Mouse (Mus musculus) heart, adult 8-10 months (tissue): ENCODE measurements around the gene Lipa. TPM values are rescaled to one million over a fixed set of nuclear protein-coding genes. Genes with fewer than 3 reads are reported as not detected.

ENCODE experiments used
- DNase-seq: peaks from one replicate; pipeline ENCODE4 v3.0.0; 2022; ENCODE audit warnings: low spot score
- total RNA-seq, 4 experiments: library from RNA; stranded (reverse); gene quantifications; 2 replicates each; pipeline ENCODE4 v1.2.4; 2022

Gene Lipa
- total RNA-seq, 4 experiments from 2014 or later = 22.6 to 27.5 (median 24.7) TPM

DNA sequence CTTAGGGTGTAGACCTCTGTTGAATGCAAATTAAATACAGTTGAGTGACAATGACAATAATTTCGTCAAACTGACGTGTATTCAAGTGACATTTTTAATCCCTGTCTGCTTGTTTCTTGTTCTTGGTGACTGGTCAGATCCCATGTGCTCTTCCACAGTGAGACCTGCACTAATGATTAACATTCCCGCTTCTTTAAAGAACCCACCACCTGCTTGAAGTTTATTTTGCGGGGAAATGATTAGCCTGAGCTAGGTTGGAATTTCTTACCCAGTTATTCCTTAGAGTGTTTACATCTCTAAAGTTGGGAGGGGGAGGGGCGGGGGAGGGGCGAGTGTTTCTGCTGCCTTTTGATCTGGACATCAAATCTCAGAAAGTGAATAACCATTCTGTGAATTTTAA is 59.1 kb downstream of the Lipa start:
- no peak for DNase-seq

GRCm38 (mm10) chr19:34464453-34464852 is 62.8 kb downstream of the Lipa start:
- no peak for DNase-seq

GRCm38 (mm10) chr19:34461451-34462019 is 65.7 kb downstream of the Lipa start:
- no peak for DNase-seq

GRCm38 (mm10) chr19:34450784-34451370 is 76.4 kb downstream of the Lipa start:
- DNase-seq = no peak

DNA sequence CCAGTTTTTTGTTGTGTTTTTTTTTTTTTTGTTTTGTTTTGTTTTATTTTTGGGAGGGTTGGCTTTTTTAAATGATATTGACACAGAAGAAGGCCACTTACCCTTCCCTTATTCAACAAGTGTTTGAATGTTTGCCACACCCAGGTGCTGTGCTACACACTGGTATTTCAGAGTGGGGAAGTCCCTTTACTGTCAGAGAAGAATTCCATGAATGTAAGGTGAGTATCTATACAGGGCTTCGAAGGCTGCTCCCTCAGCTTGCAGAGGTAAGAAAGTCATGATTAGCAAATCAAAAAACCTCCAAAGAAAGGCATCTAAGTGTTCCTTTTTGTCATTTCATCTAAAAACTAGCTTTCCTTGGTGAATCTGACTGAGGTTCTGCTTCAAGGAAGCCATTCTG is 78.4 kb downstream of the Lipa start:
- no peak for DNase-seq

- peak; percentile 68 for DNase-seq
Observed at GRCm38 (mm10) chr19:34445410-34446012, 81.8 kb downstream of the Lipa start.

DNA sequence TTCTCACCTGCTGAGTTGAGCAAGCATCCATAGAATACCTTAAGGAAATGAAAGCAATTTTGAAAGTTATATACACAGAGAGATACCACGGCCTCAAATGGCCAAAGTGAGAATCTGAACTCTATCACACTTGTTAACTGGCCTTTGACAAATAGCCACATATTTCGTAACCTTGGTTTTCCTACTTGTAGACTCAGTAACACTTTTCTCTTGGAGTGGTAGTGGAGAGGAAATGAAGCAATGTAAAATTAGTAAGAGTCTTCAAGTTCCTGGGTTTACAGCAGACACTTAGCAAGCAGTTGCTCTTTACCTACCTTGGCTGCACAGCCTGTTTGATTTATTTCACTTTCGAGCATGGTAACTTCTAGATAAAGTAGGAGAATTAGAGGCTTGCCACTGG is 82.5 kb downstream of the Lipa start:
- DNase-seq = no peak

Other genes with a start within 250 kb of the Lipa start
- gene Fas, start 236.8 kb downstream of the Lipa start, total RNA-seq = 10 to 100 TPM in 3 of 4 experiments, 1 to 10 TPM in 1; 8.6 to 14.3 (median 12.6) TPM
- gene Ch25h, start 52.3 kb downstream of the Lipa start, total RNA-seq = under 1 TPM in 3 of 4 experiments, not detected in 1; 0.44 to 0.69 (median 0.44) TPM
- gene Ifit2, start 23.2 kb upstream of the Lipa start, total RNA-seq = 1 to 10 TPM; 3.2 to 4.4 (median 3.7) TPM
- gene Ifit3, start 56.1 kb upstream of the Lipa start, total RNA-seq = 1 to 10 TPM; 1.8 to 4.4 (median 3.9) TPM
- 1 to 10 TPM; 1.4 to 3.8 (median 2.1) TPM for gene Ifit1bl1, start 74.5 kb upstream of the Lipa start, total RNA-seq
- gene Ifit3b, start 80.5 kb upstream of the Lipa start, total RNA-seq = 1 to 10 TPM; 1.4 to 1.8 (median 1.5) TPM
- gene Ifit1bl2, start 113.3 kb upstream of the Lipa start, total RNA-seq = 1 to 10 TPM; 1.2 to 2.1 (median 1.8) TPM
- gene Ifit1, start 113.4 kb upstream of the Lipa start, total RNA-seq = 1 to 10 TPM in 2 of 4 experiments, under 1 TPM in 2; 0.90 to 1.3 (median 1.0) TPM
- 1 to 10 TPM; 1.2 to 3.3 (median 2.1) TPM for gene Slc16a12, start 219.8 kb upstream of the Lipa start, total RNA-seq